Mouse (Mus musculus) cortical plate, adult 2 months (tissue): ENCODE results near the gene Gpr75.

ENCODE experiments used
- CTCF ChIP-seq: fragments of 200-500 bp; IDR thresholded peaks from 2 replicates; pipeline ENCODE4 v1.5.1; 2011; ENCODE audit warnings: mild to moderate bottlenecking, control low read depth, low read length; ENCODE audit not compliant: insufficient read depth; ENCODE audit errors: extremely low read depth
- POLR2A ChIP-seq: fragments of 200-500 bp; IDR thresholded peaks from 2 replicates; pipeline ENCODE4 v1.6.1; 2011; ENCODE audit warnings: mild to moderate bottlenecking, low read length, control low read depth; ENCODE audit not compliant: insufficient read depth; ENCODE audit errors: extremely low read depth

GRCm38 (mm10) chr11:30928498-30928897 lies 43.3 kb downstream of the Gpr75 start:
- TF ChIP-seq CTCF, result no peak
- no peak for TF ChIP-seq POLR2A
